Mouse (Mus musculus): ENCODE results near the gene Tcf3.

DNA sequence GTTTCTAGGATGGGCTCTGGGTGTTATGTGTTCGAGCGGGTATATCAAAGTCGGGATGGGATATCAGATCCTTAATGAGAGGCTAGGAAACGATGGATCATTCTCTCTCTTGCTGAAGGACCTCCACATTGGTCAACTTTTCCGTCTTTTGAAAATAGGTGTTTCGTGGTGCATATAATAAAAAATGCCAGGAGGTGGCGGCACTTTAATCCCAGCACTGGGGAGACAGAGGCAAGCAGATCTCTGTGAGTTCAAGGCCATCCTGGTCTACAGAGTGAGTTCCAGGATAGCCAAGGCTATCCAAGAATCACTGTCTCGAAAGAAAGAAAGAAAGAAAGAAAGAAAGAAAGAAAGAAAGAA, 766 bp upstream of the Tcf3 start:
- peak; percentile 13; the same call in 1 of the 2 replicates for TF ChIP-seq CTCF (IDR thresholded peaks at IDR 0.05)
- no peak for TF ChIP-seq POLR2A (IDR thresholded peaks at IDR 0.05; ENCODE audit: insufficient read depth, low read depth, low read length)
